In genomic region chr1:171270573-171270900, GRCm38 (mm10) we compare ENCODE assay signal across 8 mouse cellular contexts. TPM values are rescaled to one million over a fixed set of nuclear protein-coding genes. Genes with fewer than 3 reads are reported as not detected.
DNase-seq lines count a peak whose midpoint lies in the region; ATAC-seq lines count a peak whose summit lies in the region.

No protein-coding gene starts in this region.

- peak overlapping the region; percentile 84 for H3K9ac ChIP-seq in forebrain, embryonic 12.5 days

- 0 out of 2 replicates have a peak overlapping the region, but pooled peaks have one; percentile 51 for H3K27ac ChIP-seq in forebrain, embryonic 12.5 days

- peak; percentile 79 for DNase-seq in urinary bladder, postnatal 14 days (ENCODE audit: low spot score)
- no peak for DNase-seq in urinary bladder, postnatal 4 days (ENCODE audit: low spot score in 2 of 2)
- peak; percentile 82 for DNase-seq in kidney, postnatal 10 days
- peak; percentile 68 to 85 for DNase-seq in lung, postnatal 4 days
- DNase-seq in urinary bladder, postnatal 36 days (ENCODE audit: low spot score in 2 of 2) = peak; percentile 55 to 63
- DNase-seq in yolk sac, embryonic 10.5 days (ENCODE audit: low spot score) = no peak
- no peak for DNase-seq in embryo, embryonic 9.5 days (ENCODE audit: extremely low spot score)

- H3K4me2 ChIP-seq in forebrain, embryonic 12.5 days = peak overlapping the region; percentile 98

- 0 out of 2 replicates have a peak, but pooled peaks cover 3% of the 10 kb centered on the region for H3K27me3 ChIP-seq in forebrain, embryonic 12.5 days

- peaks cover 37% of the 10 kb centered on the region for H3K36me3 ChIP-seq in forebrain, embryonic 12.5 days (replicated peaks)

- peak; percentile 69 for ATAC-seq in forebrain, embryonic 12.5 days (ENCODE audit: low FRiP score)

- peaks cover 17% of the 10 kb centered on the region for H3K4me1 ChIP-seq in forebrain, embryonic 12.5 days

- H3K9me3 ChIP-seq in forebrain, embryonic 12.5 days = no peaks in the 10 kb centered on the region

- under 1% methylated on average over 19 of the region's 19 CpGs for WGBS in forebrain, embryonic 12.5 days

- H3K4me3 ChIP-seq in forebrain, embryonic 12.5 days (replicated peaks) = peak overlapping the region; percentile 77

RNA-seq across cellular contexts. Expression of gene B4galt3, which starts 0.4 kb away (rescaled TPM):
- 78.1 and 78.6 TPM in 2 replicates for polyA plus RNA-seq in forebrain, embryonic 12.5 days (2016; fragmentation: Nextera tagmentation; extraction: Ambion mirVana)

RNA-seq across cellular contexts. Expression of gene Ppox, which starts 10.4 kb away (rescaled TPM):
- 58.7 and 68.0 TPM in 2 replicates for polyA plus RNA-seq in forebrain, embryonic 12.5 days (2016; fragmentation: Nextera tagmentation; extraction: Ambion mirVana)

RNA-seq across cellular contexts. Expression of gene Usp21, which starts 17.3 kb away (rescaled TPM):
- polyA plus RNA-seq in forebrain, embryonic 12.5 days (2016; fragmentation: Nextera tagmentation; extraction: Ambion mirVana) = 119 and 125 TPM in 2 replicates

RNA-seq across cellular contexts. Expression of gene Ndufs2, which starts 19.3 kb away (rescaled TPM):
- 209 and 213 TPM in 2 replicates for polyA plus RNA-seq in forebrain, embryonic 12.5 days (2016; fragmentation: Nextera tagmentation; extraction: Ambion mirVana)

RNA-seq across cellular contexts. Expression of gene Adamts4, which starts 20.3 kb away (rescaled TPM):
- polyA plus RNA-seq in forebrain, embryonic 12.5 days (2016; fragmentation: Nextera tagmentation; extraction: Ambion mirVana) = 8.9 TPM in 2 replicates

Comparison
In these comparisons a context has a peak if more than half of its experiments do, and no peak if none do; other contexts are left out.
1. DNase-seq: peak in urinary bladder, postnatal 14 days (single experiment), kidney, postnatal 10 days (single experiment), lung, postnatal 4 days (2 of 2) and urinary bladder, postnatal 36 days (2 of 2); none in urinary bladder, postnatal 4 days (0 of 2), yolk sac, embryonic 10.5 days (single experiment) and embryo, embryonic 9.5 days (single experiment).